Mouse (Mus musculus): ENCODE data around the gene Tekt4. TPM values are rescaled to one million over a fixed set of nuclear protein-coding genes. Genes with fewer than 3 reads are reported as not detected.

Gene Tekt4
- 0.18 TPM in 1 of 2 replicates, not detected in the other for polyA plus RNA-seq (2016; fragmentation: Nextera tagmentation; extraction: Ambion mirVana)

GRCm38 (mm10) chr17:25454272-25454671 lies at the start of gene Tekt4:
Gene Tekt4, plus strand, starts transcription at chr17:25454615.
- peaks cover 14% of the 10 kb centered on the region; the same call in 1 of the 2 replicates for H3K4me1 ChIP-seq
- no peaks in the 10 kb centered on the region for H3K36me3 ChIP-seq (replicated peaks)
- H3K4me3 ChIP-seq: no peak within 1 kb of the TSS
- WGBS: 50% methylated on average over 2 of the region's 2 CpGs
- no peak within 1 kb of the TSS for H3K27ac ChIP-seq
- H3K9me3 ChIP-seq: no peaks in the 10 kb centered on the region
- no peak for DNase-seq (ENCODE audit: extremely low spot score, low spot score)
- peaks cover 3% of the 10 kb centered on the region; the same call in 1 of the 2 replicates for H3K27me3 ChIP-seq (ENCODE audit: poor library complexity, severe bottlenecking)

GRCm38 (mm10) chr17:25405224-25405895 lies 49.1 kb upstream of the Tekt4 start:
- Histone ChIP-seq H3K4me3 (0 out of 2 replicates have a peak overlapping the region, but pooled peaks have one; percentile 20), H3K27me3 (ENCODE audit: poor library complexity, severe bottlenecking) (peaks cover 98% of the 10 kb centered on the region), H3K27ac (peak overlapping the region; percentile 67), H3K36me3 (replicated peaks) (no peaks in the 10 kb centered on the region), H3K9me3 (no peaks in the 10 kb centered on the region), H3K4me1 (peaks cover 76% of the 10 kb centered on the region)
- WGBS: 13% methylated on average over 10 of the region's 10 CpGs
- DNase-seq (ENCODE audit: extremely low spot score, low spot score): no peak

GRCm38 (mm10) chr17:25406011-25406441 lies 48.4 kb upstream of the Tekt4 start:
- peaks cover 98% of the 10 kb centered on the region for H3K27me3 ChIP-seq (ENCODE audit: poor library complexity, severe bottlenecking)
- 9% methylated on average over 6 of the region's 6 CpGs for WGBS
- H3K4me3 ChIP-seq: no peak overlapping the region
- H3K4me1 ChIP-seq: peaks cover 83% of the 10 kb centered on the region
- no peak for DNase-seq (ENCODE audit: extremely low spot score, low spot score)
- H3K9me3 ChIP-seq: no peaks in the 10 kb centered on the region
- peak overlapping the region; percentile 67 for H3K27ac ChIP-seq
- H3K36me3 ChIP-seq (replicated peaks): no peaks in the 10 kb centered on the region

- H3K27me3 ChIP-seq (ENCODE audit: poor library complexity, severe bottlenecking): peaks cover 98% of the 10 kb centered on the region
- H3K27ac ChIP-seq: no peak overlapping the region
- DNase-seq (ENCODE audit: extremely low spot score, low spot score): no peak
- WGBS: 70% methylated on average over 4 of the region's 4 CpGs
- no peaks in the 10 kb centered on the region for H3K36me3 ChIP-seq (replicated peaks)
- H3K4me3 ChIP-seq: no peak overlapping the region
- H3K4me1 ChIP-seq: peaks cover 75% of the 10 kb centered on the region
- no peaks in the 10 kb centered on the region for H3K9me3 ChIP-seq
These were observed 47.1 kb upstream of the Tekt4 start for GRCm38 (mm10) chr17:25407352-25407751.

GRCm38 (mm10) chr17:25408302-25408999 lies 46.0 kb upstream of the Tekt4 start:
- Histone ChIP-seq H3K36me3 (replicated peaks) (no peaks in the 10 kb centered on the region), H3K4me3 (no peak overlapping the region), H3K27ac (no peak overlapping the region), H3K9me3 (no peaks in the 10 kb centered on the region), H3K27me3 (ENCODE audit: poor library complexity, severe bottlenecking) (peaks cover 90% of the 10 kb centered on the region), H3K4me1 (peaks cover 69% of the 10 kb centered on the region)
- WGBS: 87% methylated on average over 7 of the region's 7 CpGs
- DNase-seq (ENCODE audit: extremely low spot score, low spot score): no peak

GRCm38 (mm10) chr17:25409621-25410020 lies 44.8 kb upstream of the Tekt4 start:
- no peak for DNase-seq (ENCODE audit: extremely low spot score, low spot score)
- WGBS: 65% methylated on average over 7 of the region's 7 CpGs
- no peak overlapping the region for H3K4me3 ChIP-seq
- H3K36me3 ChIP-seq (replicated peaks): no peaks in the 10 kb centered on the region
- peaks cover 87% of the 10 kb centered on the region for H3K27me3 ChIP-seq (ENCODE audit: poor library complexity, severe bottlenecking)
- H3K27ac ChIP-seq: no peak overlapping the region
- peaks cover 68% of the 10 kb centered on the region for H3K4me1 ChIP-seq
- no peaks in the 10 kb centered on the region for H3K9me3 ChIP-seq

- Histone ChIP-seq H3K4me1 (peaks cover 68% of the 10 kb centered on the region), H3K27ac (no peak overlapping the region)
These were observed 44.2 kb upstream of the Tekt4 start for GRCm38 (mm10) chr17:25410180-25410579.

GRCm38 (mm10) chr17:25410786-25411185 lies 43.6 kb upstream of the Tekt4 start:
- H3K9me3 ChIP-seq: no peaks in the 10 kb centered on the region
- peaks cover 68% of the 10 kb centered on the region for H3K4me1 ChIP-seq
- 67% methylated on average over 7 of the region's 7 CpGs for WGBS
- H3K4me3 ChIP-seq: no peak overlapping the region
- no peak for DNase-seq (ENCODE audit: extremely low spot score, low spot score)
- H3K27me3 ChIP-seq (ENCODE audit: poor library complexity, severe bottlenecking): peaks cover 75% of the 10 kb centered on the region
- H3K27ac ChIP-seq: no peak overlapping the region
- H3K36me3 ChIP-seq (replicated peaks): no peaks in the 10 kb centered on the region

More at GRCm38 (mm10) chr17:25410180-25410579, 44.2 kb upstream of the Tekt4 start:
- DNase-seq (ENCODE audit: extremely low spot score, low spot score): no peak
- no peaks in the 10 kb centered on the region for H3K9me3 ChIP-seq
- no peaks in the 10 kb centered on the region for H3K36me3 ChIP-seq (replicated peaks)
- 81% methylated on average over 6 of the region's 6 CpGs for WGBS
- H3K4me3 ChIP-seq: no peak overlapping the region
- peaks cover 81% of the 10 kb centered on the region for H3K27me3 ChIP-seq (ENCODE audit: poor library complexity, severe bottlenecking)

- H3K27ac ChIP-seq: peak overlapping the region; percentile 54
- H3K36me3 ChIP-seq (replicated peaks): no peaks in the 10 kb centered on the region
- no peak for DNase-seq (ENCODE audit: extremely low spot score, low spot score)
- H3K9me3 ChIP-seq: no peaks in the 10 kb centered on the region
- H3K27me3 ChIP-seq (ENCODE audit: poor library complexity, severe bottlenecking): peaks cover 72% of the 10 kb centered on the region
- 70% methylated on average over 4 of the region's 4 CpGs for WGBS
- peaks cover 68% of the 10 kb centered on the region for H3K4me1 ChIP-seq
- H3K4me3 ChIP-seq: no peak overlapping the region
These were observed 43.2 kb upstream of the Tekt4 start for GRCm38 (mm10) chr17:25411251-25411650.

- Histone ChIP-seq H3K4me1 (peaks cover 79% of the 10 kb centered on the region), H3K36me3 (replicated peaks) (no peaks in the 10 kb centered on the region), H3K4me3 (no peak overlapping the region), H3K27me3 (ENCODE audit: poor library complexity, severe bottlenecking) (peaks cover 43% of the 10 kb centered on the region), H3K27ac (peak overlapping the region; percentile 81), H3K9me3 (no peaks in the 10 kb centered on the region)
- WGBS: 82% methylated on average over 4 of the region's 4 CpGs
- no peak for DNase-seq (ENCODE audit: extremely low spot score, low spot score)
These were observed 40.2 kb upstream of the Tekt4 start for GRCm38 (mm10) chr17:25414209-25414608.

GRCm38 (mm10) chr17:25414917-25415316 lies 39.5 kb upstream of the Tekt4 start:
- 20% methylated on average over 3 of the region's 3 CpGs for WGBS
- Histone ChIP-seq H3K36me3 (replicated peaks) (no peaks in the 10 kb centered on the region), H3K4me1 (peaks cover 79% of the 10 kb centered on the region), H3K9me3 (no peaks in the 10 kb centered on the region), H3K27me3 (ENCODE audit: poor library complexity, severe bottlenecking) (peaks cover 43% of the 10 kb centered on the region), H3K27ac (peak overlapping the region; percentile 81), H3K4me3 (peak overlapping the region; percentile 29)
- DNase-seq (ENCODE audit: extremely low spot score, low spot score): no peak

GRCm38 (mm10) chr17:25415421-25415913 lies 38.9 kb upstream of the Tekt4 start:
- no peaks in the 10 kb centered on the region for H3K9me3 ChIP-seq
- H3K36me3 ChIP-seq (replicated peaks): no peaks in the 10 kb centered on the region
- DNase-seq (ENCODE audit: extremely low spot score, low spot score): peak; percentile 57
- peaks cover 41% of the 10 kb centered on the region for H3K27me3 ChIP-seq (ENCODE audit: poor library complexity, severe bottlenecking)
- peak overlapping the region; percentile 81 for H3K27ac ChIP-seq
- WGBS: 15% methylated on average over 5 of the region's 6 CpGs
- H3K4me3 ChIP-seq: peak overlapping the region; percentile 29
- peaks cover 79% of the 10 kb centered on the region for H3K4me1 ChIP-seq

- no peak for DNase-seq (ENCODE audit: extremely low spot score, low spot score)
- Histone ChIP-seq H3K9me3 (no peaks in the 10 kb centered on the region), H3K27me3 (ENCODE audit: poor library complexity, severe bottlenecking) (peaks cover 33% of the 10 kb centered on the region), H3K36me3 (replicated peaks) (no peaks in the 10 kb centered on the region), H3K4me3 (peak overlapping the region; percentile 29; the same call in 1 of the 2 replicates), H3K27ac (peak overlapping the region; percentile 81), H3K4me1 (peaks cover 79% of the 10 kb centered on the region)
- WGBS: 24% methylated on average over 3 of the region's 3 CpGs
These were observed 38.2 kb upstream of the Tekt4 start for GRCm38 (mm10) chr17:25416219-25416618.
